Mouse (Mus musculus) forebrain, embryonic 10.5 days (tissue): ENCODE measurements around the gene 4930447C04Rik. TPM values are rescaled to one million over a fixed set of nuclear protein-coding genes. Genes with fewer than 3 reads are reported as not detected.

Experiments used
- DNase-seq: peaks from one replicate; pipeline ENCODE4 v3.0.0-alpha.2; 2017; ENCODE audit warnings: low spot score; ENCODE audit errors: extremely low spot score
- H3K27ac ChIP-seq: fragments of 300-500 bp; sonication (generic); 2 replicates; pipeline ENCODE4 v1.5.1; 2016; ENCODE audit warnings: mild to moderate bottlenecking
- H3K27me3 ChIP-seq: fragments of 300-500 bp; sonication (generic); 2 replicates; pipeline ENCODE4 v1.6.1; 2016; ENCODE audit warnings: mild to moderate bottlenecking; ENCODE audit not compliant: poor library complexity, severe bottlenecking
- H3K36me3 ChIP-seq: fragments of 300-500 bp; sonication (generic); replicated peaks from 2 replicates; pipeline ENCODE4 v1.6.1; 2016; ENCODE audit warnings: mild to moderate bottlenecking, moderate library complexity
- H3K4me1 ChIP-seq: fragments of 300-500 bp; sonication (generic); 2 replicates; pipeline ENCODE4 v1.6.1; 2016
- H3K4me3 ChIP-seq: fragments of 300-500 bp; sonication (generic); 2 replicates; pipeline ENCODE4 v1.5.1; 2016; ENCODE audit warnings: mild to moderate bottlenecking, moderate library complexity
- H3K9me3 ChIP-seq: fragments of 300-500 bp; sonication (generic); 2 replicates; pipeline ENCODE4 v1.6.1; 2016; ENCODE audit warnings: mild to moderate bottlenecking, moderate library complexity
- WGBS: fragments of 180-500 bp; shearing (Covaris S2); methylation state at CpG from one replicate; pipeline ENCODE4 v1.1.7; 2016; 5-methylcytosine and 5-hydroxymethylcytosine counted together
- polyA plus RNA-seq: library from polyadenylated mRNA; unstranded; fragments of >200 nt; fragmentation: Nextera tagmentation; extraction: Ambion mirVana; gene quantifications from 2 replicates; pipeline ENCODE4 v1.2.1, GENCODE M21; 2016

The 4930447C04Rik gene
- 2.6 and 3.8 TPM in 2 replicates for polyA plus RNA-seq

- H3K27ac ChIP-seq, result peak within 1 kb of the TSS; percentile 53
- H3K9me3 ChIP-seq, result no peaks in the 10 kb centered on the region
- WGBS, result under 1% methylated on average over 39 of the region's 39 CpGs
- H3K4me1 ChIP-seq, result peaks cover 45% of the 10 kb centered on the region
- H3K36me3 ChIP-seq, result no peaks in the 10 kb centered on the region
- H3K27me3 ChIP-seq, result peaks cover 100% of the 10 kb centered on the region
- H3K4me3 ChIP-seq, result peak within 1 kb of the TSS; percentile 46
- peak; percentile 51 for DNase-seq
Measured at GRCm38 (mm10) chr12:72940071-72940821, at the start of gene 4930447C04Rik. Gene 4930447C04Rik, minus strand, starts transcription at chr12:72940774.

GRCm38 (mm10) chr12:72983071-72983857, 42.7 kb upstream of the 4930447C04Rik start:
- no peaks in the 10 kb centered on the region for H3K9me3 ChIP-seq
- H3K36me3 ChIP-seq, result no peaks in the 10 kb centered on the region
- no peak for DNase-seq
- no peaks in the 10 kb centered on the region for H3K4me1 ChIP-seq
- WGBS, result 88% methylated on average over 8 of the region's 8 CpGs
- no peak overlapping the region for H3K27ac ChIP-seq
- no peak overlapping the region for H3K4me3 ChIP-seq
- H3K27me3 ChIP-seq, result peaks cover 1% of the 10 kb centered on the region

- Histone ChIP-seq H3K27ac (no peak overlapping the region), H3K4me3 (no peak overlapping the region), H3K27me3 (peaks cover 7% of the 10 kb centered on the region), H3K4me1 (no peaks in the 10 kb centered on the region), H3K36me3 (no peaks in the 10 kb centered on the region), H3K9me3 (no peaks in the 10 kb centered on the region)
- no peak for DNase-seq
- WGBS, result 84% methylated on average over 10 of the region's 10 CpGs
Measured at GRCm38 (mm10) chr12:72982616-72983015, 42.0 kb upstream of the 4930447C04Rik start.

- Histone ChIP-seq H3K27ac (no peak overlapping the region), H3K4me3 (no peak overlapping the region), H3K36me3 (no peaks in the 10 kb centered on the region), H3K27me3 (peaks cover 34% of the 10 kb centered on the region), H3K9me3 (no peaks in the 10 kb centered on the region), H3K4me1 (peaks cover 12% of the 10 kb centered on the region)
- no peak for DNase-seq
- WGBS, result 82% methylated on average over 5 of the region's 5 CpGs
Measured at GRCm38 (mm10) chr12:72979236-72979635, 38.7 kb upstream of the 4930447C04Rik start.

GRCm38 (mm10) chr12:72977851-72978250, 37.3 kb upstream of the 4930447C04Rik start:
- Histone ChIP-seq H3K4me3 (no peak overlapping the region), H3K27me3 (peaks cover 46% of the 10 kb centered on the region), H3K27ac (no peak overlapping the region), H3K9me3 (no peaks in the 10 kb centered on the region), H3K36me3 (no peaks in the 10 kb centered on the region), H3K4me1 (peaks cover 12% of the 10 kb centered on the region)
- DNase-seq, result no peak
- WGBS, result 85% methylated on average over 3 of the region's 3 CpGs

GRCm38 (mm10) chr12:72976718-72977117, 36.1 kb upstream of the 4930447C04Rik start:
- Histone ChIP-seq H3K36me3 (no peaks in the 10 kb centered on the region), H3K4me3 (peak overlapping the region; percentile 33), H3K9me3 (no peaks in the 10 kb centered on the region), H3K27me3 (peaks cover 57% of the 10 kb centered on the region), H3K4me1 (peaks cover 12% of the 10 kb centered on the region), H3K27ac (no peak overlapping the region)
- peak; percentile 75 for DNase-seq
- 2% methylated on average over 12 of the region's 12 CpGs for WGBS

GRCm38 (mm10) chr12:72976172-72976571, 35.6 kb upstream of the 4930447C04Rik start:
- Histone ChIP-seq H3K4me3 (peak overlapping the region; percentile 33), H3K27me3 (peaks cover 62% of the 10 kb centered on the region), H3K9me3 (no peaks in the 10 kb centered on the region), H3K36me3 (no peaks in the 10 kb centered on the region), H3K4me1 (peaks cover 12% of the 10 kb centered on the region), H3K27ac (no peak overlapping the region)
- DNase-seq, result no peak
- 4% methylated on average over 7 of the region's 7 CpGs for WGBS

GRCm38 (mm10) chr12:72973161-72973560, 32.6 kb upstream of the 4930447C04Rik start:
- no peaks in the 10 kb centered on the region for H3K36me3 ChIP-seq
- H3K4me1 ChIP-seq, result peaks cover 12% of the 10 kb centered on the region
- no peaks in the 10 kb centered on the region for H3K9me3 ChIP-seq
- H3K27ac ChIP-seq, result no peak overlapping the region
- no peak overlapping the region for H3K4me3 ChIP-seq
- WGBS, result 18% methylated on average over 6 of the region's 6 CpGs
- no peak for DNase-seq
- peaks cover 90% of the 10 kb centered on the region for H3K27me3 ChIP-seq

- no peak for DNase-seq
- Histone ChIP-seq H3K36me3 (no peaks in the 10 kb centered on the region), H3K9me3 (no peaks in the 10 kb centered on the region), H3K27ac (no peak overlapping the region), H3K4me3 (no peak overlapping the region), H3K27me3 (peaks cover 94% of the 10 kb centered on the region), H3K4me1 (no peaks in the 10 kb centered on the region)
- 66% methylated on average over 14 of the region's 14 CpGs for WGBS
Measured at GRCm38 (mm10) chr12:72970620-72971019, 30.0 kb upstream of the 4930447C04Rik start.

GRCm38 (mm10) chr12:72967541-72967940, 27.0 kb upstream of the 4930447C04Rik start:
- H3K4me1 ChIP-seq, result no peaks in the 10 kb centered on the region
- H3K9me3 ChIP-seq, result no peaks in the 10 kb centered on the region
- H3K27me3 ChIP-seq, result peaks cover 81% of the 10 kb centered on the region
- 87% methylated on average over 7 of the region's 7 CpGs for WGBS
- no peak overlapping the region for H3K27ac ChIP-seq
- DNase-seq, result no peak
- H3K36me3 ChIP-seq, result no peaks in the 10 kb centered on the region
- H3K4me3 ChIP-seq, result no peak overlapping the region

GRCm38 (mm10) chr12:72962761-72963160, 22.2 kb upstream of the 4930447C04Rik start:
- no peaks in the 10 kb centered on the region for H3K9me3 ChIP-seq
- H3K27me3 ChIP-seq, result peaks cover 70% of the 10 kb centered on the region
- H3K36me3 ChIP-seq, result no peaks in the 10 kb centered on the region
- H3K4me3 ChIP-seq, result no peak overlapping the region
- H3K27ac ChIP-seq, result no peak overlapping the region
- no peak for DNase-seq
- no peaks in the 10 kb centered on the region for H3K4me1 ChIP-seq
- 63% methylated on average over 6 of the region's 6 CpGs for WGBS

- DNase-seq, result no peak
- WGBS, result 94% methylated on average over 3 of the region's 3 CpGs
Measured at GRCm38 (mm10) chr12:72958446-72958845, 17.9 kb upstream of the 4930447C04Rik start.

More at GRCm38 (mm10) chr12:72958446-72958845, 17.9 kb upstream of the 4930447C04Rik start:
- Histone ChIP-seq H3K4me1 (no peaks in the 10 kb centered on the region), H3K9me3 (no peaks in the 10 kb centered on the region), H3K4me3 (no peak overlapping the region), H3K36me3 (no peaks in the 10 kb centered on the region), H3K27ac (no peak overlapping the region), H3K27me3 (peaks cover 78% of the 10 kb centered on the region)
